Mouse (Mus musculus) cortical plate, adult 2 months (tissue): ENCODE measurements around the gene Tanc1.

Experiments
- CTCF ChIP-seq: fragments of 200-500 bp; IDR thresholded peaks from 2 replicates; pipeline ENCODE4 v1.5.1; 2011; ENCODE audit warnings: mild to moderate bottlenecking, control low read depth, low read length; ENCODE audit not compliant: insufficient read depth; ENCODE audit errors: extremely low read depth
- POLR2A ChIP-seq: fragments of 200-500 bp; IDR thresholded peaks from 2 replicates; pipeline ENCODE4 v1.6.1; 2011; ENCODE audit warnings: mild to moderate bottlenecking, low read length, control low read depth; ENCODE audit not compliant: insufficient read depth; ENCODE audit errors: extremely low read depth

DNA sequence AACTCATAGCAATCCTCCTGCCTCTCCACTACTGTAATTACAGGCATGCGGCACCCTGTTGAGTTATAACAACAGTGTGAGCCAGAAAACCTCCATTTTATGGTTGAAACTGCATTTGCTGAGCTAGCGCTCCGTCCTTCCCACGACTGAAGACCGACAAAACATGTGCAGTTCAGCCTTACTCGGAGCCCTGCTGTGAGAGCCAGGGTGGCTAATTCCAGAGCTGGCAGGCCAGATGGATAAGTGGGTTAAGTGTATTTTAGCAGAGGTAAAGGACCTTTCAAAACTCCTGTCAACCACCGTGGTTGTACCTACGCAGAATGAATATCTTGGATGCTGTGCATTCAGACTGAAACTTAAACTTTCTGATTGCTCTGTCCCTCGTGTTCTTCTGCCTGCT, 242.5 kb downstream of the Tanc1 start:
- TF ChIP-seq CTCF (no peak), POLR2A (no peak)
